Mouse (Mus musculus) right cerebral cortex, postnatal 36 days (tissue): ENCODE results near the gene Rprm.
A peak's percentile ranks its signal among the peaks of the same experiment; 100 is the strongest.

ENCODE experiments used
- DNase-seq, 2 experiments: peaks; one replicate each; pipeline ENCODE4 v3.0.0; 2022; ENCODE audit warnings: low spot score in 2 of 2, mixed read lengths in 1 of 2

The Rprm gene

GRCm38 (mm10) chr2:54085430-54086087 lies at the start of gene Rprm:
TSS of gene Rprm (minus strand) at chr2:54085552.
- peak; percentile 84 to 85 for DNase-seq

- no peak for DNase-seq
These were observed 34.0 kb upstream of the Rprm start for GRCm38 (mm10) chr2:54119305-54119704.

DNA sequence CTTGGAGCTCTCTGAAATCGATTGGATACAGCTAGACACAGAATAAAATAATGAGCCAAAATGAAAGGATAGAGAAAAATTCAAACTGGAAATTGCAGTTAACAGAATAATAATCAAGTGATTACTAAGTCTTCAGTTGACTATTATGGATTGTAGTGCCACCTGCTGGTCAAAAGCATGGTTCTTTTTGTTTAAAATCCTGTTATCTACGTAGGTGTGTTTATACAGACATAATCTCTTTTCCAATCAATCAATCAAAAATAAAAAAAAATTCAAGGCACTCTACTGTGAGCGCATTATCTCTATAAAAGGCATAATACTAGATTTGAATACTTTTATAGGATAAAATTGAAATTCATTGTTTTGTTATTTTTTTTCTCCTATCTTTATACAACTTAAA lies 33.5 kb upstream of the Rprm start:
- DNase-seq = no peak

- DNase-seq = no peak
These were observed 25.9 kb upstream of the Rprm start for GRCm38 (mm10) chr2:54111294-54111693.

- no peak for DNase-seq
These were observed 20.9 kb upstream of the Rprm start for GRCm38 (mm10) chr2:54106232-54106726.

GRCm38 (mm10) chr2:54099939-54100338 lies 14.6 kb upstream of the Rprm start:
- DNase-seq = no peak

GRCm38 (mm10) chr2:54092616-54093015 lies 7.3 kb upstream of the Rprm start:
- no peak for DNase-seq

DNA sequence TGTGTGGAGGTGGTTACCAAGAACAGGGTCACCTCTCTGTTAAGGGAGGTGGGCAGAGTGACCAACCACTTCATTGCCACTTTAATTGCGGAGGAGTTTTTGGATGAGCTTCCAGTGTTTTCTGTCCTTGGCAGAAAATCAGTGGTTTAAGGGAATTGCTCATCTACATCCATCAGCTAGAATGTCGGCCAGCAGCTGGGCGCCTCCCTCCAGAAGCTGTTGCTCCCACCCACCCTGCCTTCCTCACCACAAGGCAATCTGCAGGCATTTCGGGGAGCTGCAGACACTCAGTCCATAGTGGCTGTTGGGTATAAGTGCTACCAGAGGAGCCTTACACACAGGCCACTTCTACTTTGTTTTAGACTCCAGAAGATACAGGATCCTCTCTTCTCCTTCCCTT lies 902 bp upstream of the Rprm start:
- peak; percentile 41 to 45 for DNase-seq

GRCm38 (mm10) chr2:54084737-54085429 lies 469 bp downstream of the Rprm start:
- no peak for DNase-seq

DNA sequence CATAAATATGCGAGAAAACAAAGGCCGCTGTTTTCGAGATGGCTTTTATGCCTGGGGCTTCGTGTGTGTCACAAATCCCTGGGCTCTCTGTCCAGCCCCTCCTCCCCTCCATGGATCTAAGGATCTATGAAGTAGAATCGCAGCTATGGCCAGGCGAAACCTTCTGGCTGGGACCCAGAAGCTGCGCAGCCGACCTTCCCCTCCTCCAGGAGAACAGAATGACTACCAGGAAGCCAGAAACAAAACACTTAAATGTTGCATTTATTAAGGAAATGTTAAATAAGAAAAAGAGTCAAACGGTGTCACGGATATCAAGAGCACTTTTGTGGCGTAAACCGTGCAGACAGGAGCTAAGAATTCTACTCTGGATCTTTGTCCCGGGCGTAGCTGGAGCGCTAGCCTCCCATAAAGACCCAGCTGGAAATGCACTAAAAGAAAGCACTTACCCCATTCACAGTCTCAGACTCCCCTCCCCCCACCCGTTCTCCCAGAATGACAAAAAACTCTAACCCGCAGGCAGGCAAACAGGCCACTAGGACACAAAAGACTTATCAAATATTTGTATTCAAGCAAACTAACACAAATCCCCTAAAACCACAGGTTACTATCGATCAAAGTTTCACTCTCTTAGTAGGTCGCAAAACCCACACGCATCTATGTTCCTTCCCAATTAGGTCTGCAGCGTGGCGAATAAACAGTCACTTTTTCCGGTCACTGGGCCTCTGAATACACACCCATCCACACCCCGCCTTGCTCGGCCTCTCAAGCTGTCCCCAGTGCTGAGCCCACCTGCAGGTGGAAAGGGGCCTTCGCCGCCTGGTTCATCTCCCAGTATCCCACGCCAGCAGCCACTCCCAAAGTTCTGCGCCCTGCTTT lies 1.3 kb downstream of the Rprm start:
- no peak for DNase-seq

DNA sequence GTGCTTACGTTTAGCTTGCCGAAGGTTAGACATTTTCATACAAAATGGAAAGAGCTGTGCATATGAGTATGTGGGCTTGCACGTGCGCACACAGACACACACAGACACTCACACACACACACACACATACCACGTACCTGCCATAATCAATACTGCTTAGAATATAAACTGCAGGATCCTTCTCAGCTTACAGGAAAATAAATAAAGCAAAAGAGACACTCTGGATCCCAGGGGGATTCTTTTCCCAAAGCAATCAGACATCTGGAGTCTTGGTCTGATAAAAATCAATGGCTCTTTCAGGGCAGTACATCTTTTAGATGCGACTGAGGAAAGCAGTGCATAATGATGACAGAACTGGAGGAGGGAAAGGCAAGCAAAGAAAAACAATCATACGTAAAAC lies 6.4 kb downstream of the Rprm start:
- DNase-seq = no peak

GRCm38 (mm10) chr2:54071526-54071925 lies 13.8 kb downstream of the Rprm start:
- DNase-seq = no peak

GRCm38 (mm10) chr2:54062421-54062820 lies 22.9 kb downstream of the Rprm start:
- DNase-seq = no peak

DNA sequence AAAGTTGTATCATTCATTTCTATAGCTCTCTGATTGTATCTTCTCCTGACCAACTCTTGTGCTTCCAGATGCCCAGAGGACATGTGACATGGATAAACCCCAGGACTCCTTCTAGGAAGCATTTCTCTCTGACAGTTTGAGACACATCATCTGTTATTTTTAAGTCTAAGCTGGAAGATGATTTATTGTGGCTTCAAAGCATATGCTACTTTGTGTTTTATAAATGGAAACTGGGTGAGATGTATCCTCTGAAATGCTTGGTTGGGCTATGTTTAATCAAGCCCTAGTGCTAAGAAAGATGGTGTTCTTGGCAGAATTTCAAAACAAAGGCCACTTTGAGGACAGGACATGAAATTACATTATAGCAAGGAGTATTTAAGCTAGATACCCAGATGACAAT lies 24.3 kb downstream of the Rprm start:
- no peak for DNase-seq
